Mouse (Mus musculus) megakaryocyte, embryonic 14.5 days (primary cell): ENCODE measurements around the gene Rhno1. TPM values are rescaled to one million over a fixed set of nuclear protein-coding genes. Genes with fewer than 3 reads are reported as not detected.

Source experiments
- H3K27me3 ChIP-seq: replicated peaks from 2 replicates; pipeline ENCODE3; 2012; ENCODE audit warnings: inconsistent platforms
- H3K36me3 ChIP-seq: replicated peaks from 2 replicates; pipeline ENCODE3; 2012; ENCODE audit warnings: low read length, inconsistent platforms, mixed read lengths
- H3K4me1 ChIP-seq: 2 replicates; pipeline ENCODE4 v1.6.1; 2012; ENCODE audit warnings: inconsistent platforms
- H3K4me3 ChIP-seq: replicated peaks from 2 replicates; pipeline ENCODE3; 2012; ENCODE audit warnings: moderate library complexity, mild to moderate bottlenecking, inconsistent platforms
- H3K9me3 ChIP-seq: 2 replicates; pipeline ENCODE4 v1.6.1; 2012; ENCODE audit warnings: inconsistent platforms
- FLI1 ChIP-seq: IDR thresholded peaks from 2 replicates; pipeline ENCODE4 v1.6.1; 2012; ENCODE audit warnings: low read length, inconsistent platforms, mixed read lengths
- GATA1 ChIP-seq: IDR thresholded peaks from 3 replicates; pipeline ENCODE4 v1.6.1; 2012; ENCODE audit warnings: mixed read lengths, low read length, inconsistent platforms, borderline replicate concordance
- polyA plus RNA-seq: library from polyadenylated mRNA; stranded (reverse); fragments of >175 nt; gene quantifications from 2 replicates; pipeline ENCODE4 v1.2.3, GENCODE M21; 2012; ENCODE audit warnings: low replicate concordance; ENCODE audit not compliant: insufficient read depth

Gene Rhno1
- polyA plus RNA-seq, 1 experiment, result 30.5 TPM

DNA sequence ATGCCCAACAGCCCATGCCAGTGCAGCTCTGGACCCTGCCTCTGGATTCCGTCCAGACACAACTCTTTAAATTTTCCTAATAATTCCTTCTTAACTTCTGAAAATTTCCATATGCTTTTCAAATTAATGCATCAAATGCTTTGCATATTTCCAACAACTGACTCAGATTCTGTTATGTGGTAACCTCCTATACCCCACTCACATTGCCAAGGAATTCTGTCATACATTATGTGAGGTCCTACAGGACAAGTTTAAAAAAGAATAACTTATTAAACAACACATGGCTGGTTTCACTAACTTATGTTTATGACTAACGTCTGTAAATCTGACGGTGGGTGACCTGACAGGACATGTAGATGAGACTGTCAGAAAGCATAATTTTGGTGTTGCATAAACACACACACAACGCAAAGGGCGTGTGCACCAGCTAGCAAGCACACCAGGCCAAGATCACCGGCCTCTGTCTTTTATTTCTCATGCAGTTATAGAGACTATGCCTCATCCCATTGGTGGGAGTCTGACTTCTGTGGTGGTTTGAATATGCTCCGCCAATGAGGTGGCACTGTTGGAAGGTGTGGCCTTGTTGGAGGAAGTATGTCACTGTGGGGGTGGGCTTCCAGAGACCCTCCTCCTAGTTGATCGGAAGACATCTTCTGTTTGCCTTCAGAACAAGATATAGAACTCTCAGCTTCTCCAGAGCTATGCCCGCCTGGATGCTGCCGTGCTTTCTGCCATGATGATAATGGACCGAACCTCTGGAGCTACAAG, 20.6 kb downstream of the Rhno1 start:
- H3K4me3 ChIP-seq, result no peak overlapping the region
- peaks cover 2% of the 10 kb centered on the region for H3K27me3 ChIP-seq
- peaks cover 89% of the 10 kb centered on the region for H3K4me1 ChIP-seq
- no peaks in the 10 kb centered on the region for H3K9me3 ChIP-seq
- TF ChIP-seq GATA1, result no peak
- no peak for TF ChIP-seq FLI1
- peaks cover 7% of the 10 kb centered on the region for H3K36me3 ChIP-seq

DNA sequence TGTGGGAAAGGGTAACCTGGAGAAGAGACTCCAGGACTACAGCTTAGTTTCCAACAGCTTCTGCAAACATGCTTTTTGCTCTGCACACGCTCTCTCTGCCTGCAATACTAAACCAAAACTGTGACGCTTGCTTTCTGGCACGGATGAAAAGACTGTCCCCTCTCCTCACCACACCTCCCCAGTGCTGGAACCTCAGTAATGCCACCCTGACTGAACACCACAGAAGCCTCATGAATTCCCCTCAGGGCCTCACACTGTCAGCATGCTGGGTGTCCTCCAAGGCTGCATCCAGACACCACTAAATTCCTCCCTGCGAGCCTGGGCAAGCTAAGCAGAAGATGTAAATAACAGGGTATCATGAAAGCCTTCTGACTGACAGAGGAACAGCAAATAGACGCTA, 23.8 kb downstream of the Rhno1 start:
- TF ChIP-seq GATA1, result no peak
- no peak for TF ChIP-seq FLI1
- peaks cover 67% of the 10 kb centered on the region for H3K4me1 ChIP-seq
- no peak overlapping the region for H3K4me3 ChIP-seq
- H3K27me3 ChIP-seq, result peaks cover 2% of the 10 kb centered on the region
- no peaks in the 10 kb centered on the region for H3K9me3 ChIP-seq
- H3K36me3 ChIP-seq, result peaks cover 23% of the 10 kb centered on the region

GRCm38 (mm10) chr6:128337467-128337866, 25.2 kb downstream of the Rhno1 start:
- Histone ChIP-seq H3K9me3 (no peaks in the 10 kb centered on the region), H3K27me3 (peaks cover 2% of the 10 kb centered on the region), H3K36me3 (peaks cover 37% of the 10 kb centered on the region), H3K4me3 (no peak overlapping the region), H3K4me1 (peaks cover 52% of the 10 kb centered on the region)
- no peak for TF ChIP-seq FLI1
- TF ChIP-seq GATA1, result no peak

GRCm38 (mm10) chr6:128334397-128335124, 28.1 kb downstream of the Rhno1 start:
- peaks cover 6% of the 10 kb centered on the region for H3K9me3 ChIP-seq
- H3K4me3 ChIP-seq, result peak overlapping the region; percentile 50
- no peak for TF ChIP-seq FLI1
- TF ChIP-seq GATA1, result no peak
- no peaks in the 10 kb centered on the region for H3K27me3 ChIP-seq
- H3K36me3 ChIP-seq, result peaks cover 52% of the 10 kb centered on the region
- H3K4me1 ChIP-seq, result peaks cover 27% of the 10 kb centered on the region

DNA sequence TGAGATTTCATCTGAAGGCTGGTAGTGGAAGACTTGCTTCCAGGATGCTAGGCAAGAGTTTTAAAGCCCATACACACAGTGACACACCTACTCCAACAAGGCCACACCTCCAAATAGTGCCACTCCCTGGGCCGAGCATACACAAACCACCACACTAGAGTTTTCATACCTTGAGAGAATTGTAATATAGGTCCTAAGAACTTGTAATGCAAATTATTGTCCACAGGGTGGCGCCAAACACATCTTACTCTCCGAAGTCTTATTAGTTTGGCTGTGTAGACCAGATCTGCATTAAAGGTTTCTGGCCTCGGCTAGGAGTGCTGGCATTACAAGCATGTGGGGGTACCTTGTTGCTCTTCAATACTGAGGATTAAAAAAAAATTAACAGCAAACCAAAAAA, 44.4 kb downstream of the Rhno1 start:
- Histone ChIP-seq H3K4me3 (no peak overlapping the region), H3K9me3 (no peaks in the 10 kb centered on the region), H3K36me3 (peaks cover 21% of the 10 kb centered on the region), H3K4me1 (no peaks in the 10 kb centered on the region), H3K27me3 (peaks cover 12% of the 10 kb centered on the region)
- TF ChIP-seq FLI1 (no peak), GATA1 (no peak)

GRCm38 (mm10) chr6:128315597-128315996, 47.1 kb downstream of the Rhno1 start:
- no peaks in the 10 kb centered on the region for H3K4me1 ChIP-seq
- no peak overlapping the region for H3K4me3 ChIP-seq
- H3K36me3 ChIP-seq, result no peaks in the 10 kb centered on the region
- peaks cover 12% of the 10 kb centered on the region for H3K27me3 ChIP-seq
- 0 out of 2 replicates have a peak, but pooled peaks cover 3% of the 10 kb centered on the region for H3K9me3 ChIP-seq
- no peak for TF ChIP-seq FLI1
- TF ChIP-seq GATA1, result no peak

DNA sequence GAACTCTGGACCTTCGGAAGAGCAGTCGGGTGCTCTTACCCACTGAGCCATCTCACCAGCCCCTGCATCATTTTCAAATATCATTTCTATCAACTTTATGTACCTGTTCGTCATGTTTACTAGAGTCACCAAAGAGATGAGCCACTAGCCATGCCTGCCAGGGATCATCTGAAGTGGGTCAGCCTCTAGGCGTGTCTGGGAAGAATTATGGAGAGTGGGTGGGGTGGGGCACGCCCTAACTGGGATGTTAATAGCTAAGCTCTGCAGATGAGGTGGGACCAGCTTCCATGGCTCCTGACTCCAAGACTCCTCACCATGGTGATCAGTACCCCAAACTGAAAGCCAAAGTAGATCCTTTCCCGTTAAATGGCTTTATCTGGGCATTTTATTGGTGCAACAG, 47.9 kb downstream of the Rhno1 start:
- Histone ChIP-seq H3K4me3 (no peak overlapping the region), H3K9me3 (0 out of 2 replicates have a peak, but pooled peaks cover 3% of the 10 kb centered on the region), H3K27me3 (peaks cover 12% of the 10 kb centered on the region), H3K4me1 (no peaks in the 10 kb centered on the region), H3K36me3 (no peaks in the 10 kb centered on the region)
- TF ChIP-seq FLI1 (no peak), GATA1 (no peak)

DNA sequence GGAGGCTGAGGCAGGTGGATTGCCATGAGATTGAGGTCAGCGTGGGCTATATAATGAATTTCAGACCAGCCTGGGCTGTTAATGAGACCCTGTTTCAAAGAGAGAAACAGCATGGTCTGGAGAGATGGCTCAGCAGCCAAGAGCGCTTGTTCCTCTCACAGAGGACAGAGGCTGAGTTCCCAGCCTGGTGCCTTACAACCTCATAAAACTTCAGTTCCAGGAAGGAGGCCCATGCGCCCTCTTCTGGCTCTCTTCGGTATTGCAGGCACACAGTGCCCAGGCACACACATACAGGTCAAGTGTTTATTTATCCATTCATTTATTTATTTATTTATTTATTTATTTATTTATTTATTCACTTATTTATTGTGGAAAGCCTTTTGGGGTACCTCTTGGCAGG, 54.4 kb downstream of the Rhno1 start:
- Histone ChIP-seq H3K36me3 (no peaks in the 10 kb centered on the region), H3K4me3 (no peak overlapping the region), H3K9me3 (peaks cover 8% of the 10 kb centered on the region; the same call in 1 of the 2 replicates), H3K27me3 (peaks cover 16% of the 10 kb centered on the region), H3K4me1 (no peaks in the 10 kb centered on the region)
- TF ChIP-seq GATA1, result no peak
- TF ChIP-seq FLI1, result no peak

Other genes starting within 250 kb of the Rhno1 start
- 87.8 and 156 TPM in 2 replicates for gene Tspan9, start 219.3 kb downstream of the Rhno1 start, polyA plus RNA-seq
- 0.16 TPM in 1 of 2 replicates, not detected in the other for gene Tead4, start 62.1 kb downstream of the Rhno1 start, polyA plus RNA-seq
- gene Tulp3, start 7.1 kb downstream of the Rhno1 start, polyA plus RNA-seq, result 2.8 TPM in 1 of 2 replicates, not detected in the other
- 14.7 and 19.2 TPM in 2 replicates for gene Foxm1, start 56 bp upstream of the Rhno1 start, polyA plus RNA-seq
- 0.18 TPM in 1 of 2 replicates, not detected in the other for gene Tex52, start 12.5 kb upstream of the Rhno1 start, polyA plus RNA-seq
- not detected in 2 replicates for gene Gm44596, start 12.6 kb upstream of the Rhno1 start, polyA plus RNA-seq
- not detected in 2 replicates for gene Nrip2, start 36.4 kb upstream of the Rhno1 start, polyA plus RNA-seq
- gene Itfg2, start 62.0 kb upstream of the Rhno1 start, polyA plus RNA-seq, result 10.0 and 20.3 TPM in 2 replicates
- 174 and 185 TPM in 2 replicates for gene Fkbp4, start 75.8 kb upstream of the Rhno1 start, polyA plus RNA-seq
- not detected in 2 replicates for gene Pzp, start 163.8 kb upstream of the Rhno1 start, polyA plus RNA-seq
- not detected in 2 replicates for gene A2ml1, start 218.7 kb upstream of the Rhno1 start, polyA plus RNA-seq